Mouse (Mus musculus) G1E (cell line): Measurements from ENCODE around the gene Ercc4.

Experiments
- CTCF ChIP-seq: IDR thresholded peaks from 2 replicates; pipeline ENCODE4 v1.5.1; 2012; ENCODE audit warnings: low read depth, low read length, inconsistent platforms, mixed read lengths
- GATA1 ChIP-seq: IDR thresholded peaks from 2 replicates; pipeline ENCODE4 v1.6.1; 2012; ENCODE audit warnings: borderline replicate concordance, low read length, inconsistent platforms, mixed read lengths
- GATA2 ChIP-seq: IDR thresholded peaks from 2 replicates; pipeline ENCODE4 v1.6.1; 2012; ENCODE audit warnings: low read depth, low read length, inconsistent platforms, borderline replicate concordance
- POLR2AphosphoS5 ChIP-seq: IDR thresholded peaks from 2 replicates; pipeline ENCODE4 v1.6.1; 2012; ENCODE audit warnings: low read depth, low read length, inconsistent platforms; ENCODE audit not compliant: insufficient replicate concordance
- TAL1 ChIP-seq: conservative IDR thresholded peaks from 2 replicates; pipeline ENCODE4 v1.6.1; 2012; ENCODE audit warnings: low read depth, low read length, inconsistent platforms, mixed read lengths

DNA sequence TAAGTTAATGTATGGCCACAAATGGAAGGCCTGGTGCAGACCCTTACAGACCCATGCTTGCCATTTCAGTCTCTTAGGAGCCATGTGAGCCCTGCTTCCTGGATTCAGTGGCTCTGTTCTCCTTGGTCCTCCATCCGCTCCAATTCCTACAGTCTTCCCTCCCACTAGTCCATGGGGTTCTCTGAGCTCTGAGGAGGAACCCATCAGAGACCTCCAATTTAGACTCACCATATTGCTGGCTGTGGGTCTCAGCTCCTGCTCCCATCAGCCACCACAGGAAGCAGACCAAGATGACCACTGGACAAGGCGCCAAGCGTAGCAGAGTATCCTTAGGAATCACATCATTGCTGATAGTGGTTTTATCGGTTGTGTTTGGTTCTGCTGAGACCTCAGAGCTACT is 43.7 kb downstream of the Ercc4 start:
- TF ChIP-seq CTCF (no peak), GATA1 (no peak), TAL1 (no peak), POLR2AphosphoS5 (no peak), GATA2 (no peak)
